Comparison of ENCODE assay signal across 20 mouse cellular contexts in the genomic region with DNA sequence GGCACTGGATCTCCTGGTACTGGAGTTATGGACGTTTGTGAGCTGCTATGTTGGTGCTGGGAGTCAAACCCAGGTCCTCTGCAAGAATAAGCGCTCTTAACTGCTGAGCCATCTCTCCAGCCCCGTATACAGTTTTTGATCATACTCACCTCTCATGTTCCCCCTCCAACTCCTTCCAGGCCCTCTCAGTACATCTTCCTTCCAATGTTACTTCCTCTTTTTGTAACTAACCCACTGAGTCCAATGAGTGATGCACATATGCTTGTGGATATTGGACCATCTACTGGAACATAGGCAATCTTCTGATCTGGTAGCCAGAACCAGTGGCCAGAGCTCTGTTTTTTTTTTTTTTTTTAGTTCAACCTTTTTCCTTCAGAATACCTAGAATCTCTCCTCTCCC. TPM values are rescaled to one million over a fixed set of nuclear protein-coding genes. Genes with fewer than 3 reads are reported as not detected.
DNase-seq lines count a peak whose midpoint lies in the region; ATAC-seq lines count a peak whose summit lies in the region.
"Had no signal": no experiment of that assay in that cellular context is flagged by ENCODE, and none has a peak within 500 bp of the region (broad histone marks: within the 10 kb centered on the region; RNA-seq: fewer than 3 reads in every experiment).

No protein-coding gene starts in this region.

- no peak overlapping the region for H3K4me3 ChIP-seq in midbrain, embryonic 10.5 days
- H3K4me3 ChIP-seq in forebrain, embryonic 16.5 days (replicated peaks; ENCODE audit: low read length): no peak overlapping the region
- H3K4me3 ChIP-seq: embryonic facial prominence, embryonic 10.5 days; embryonic facial prominence, embryonic 12.5 days; forebrain, embryonic 13.5 days; forebrain, embryonic 15.5 days had no signal

- ATAC-seq in granulocyte monocyte progenitor cell, adult 5-6 weeks (replicated peaks; ENCODE audit: poor library complexity, severe bottlenecking): peak; percentile 33
- no peak for ATAC-seq in forebrain, embryonic 16.5 days
- ATAC-seq: forebrain, embryonic 13.5 days; forebrain, embryonic 15.5 days had no signal

- no peak overlapping the region for H3K27ac ChIP-seq in midbrain, embryonic 10.5 days (replicated peaks)
- no peak overlapping the region for H3K27ac ChIP-seq in forebrain, embryonic 16.5 days (ENCODE audit: low read length)
- H3K27ac ChIP-seq: embryonic facial prominence, embryonic 10.5 days; embryonic facial prominence, embryonic 12.5 days; forebrain, embryonic 13.5 days; forebrain, embryonic 15.5 days had no signal

- H3K36me3 ChIP-seq in midbrain, embryonic 10.5 days: no peaks in the 10 kb centered on the region
- no peaks in the 10 kb centered on the region for H3K36me3 ChIP-seq in forebrain, embryonic 16.5 days (ENCODE audit: control insufficient read depth, insufficient read depth)
- H3K36me3 ChIP-seq: embryonic facial prominence, embryonic 10.5 days; embryonic facial prominence, embryonic 12.5 days; forebrain, embryonic 15.5 days had no signal

- peak; percentile 38 for DNase-seq in MEL-GATA-1-ER (ENCODE audit: extremely low read depth, low read depth)
- no peak for DNase-seq in left cerebral cortex, adult 8-10 months (ENCODE audit: low spot score in 2 of 2)
- DNase-seq in midbrain, embryonic 10.5 days (ENCODE audit: low spot score): no peak
- DNase-seq: adrenal gland, adult 2 months; adrenal gland, postnatal 10 days; adrenal gland, postnatal 25 days; cerebellum, adult 11 months; cerebellum, adult 18-20 months; cerebellum, adult 8-10 months; cerebellum, adult 9-11 months; cerebellum, postnatal 14 days; cerebellum, postnatal 36 days had no signal

- no peaks in the 10 kb centered on the region for H3K9me3 ChIP-seq in midbrain, embryonic 10.5 days (replicated peaks)
- no peaks in the 10 kb centered on the region for H3K9me3 ChIP-seq in forebrain, embryonic 16.5 days (ENCODE audit: control insufficient read depth, low read length)
- H3K9me3 ChIP-seq: embryonic facial prominence, embryonic 10.5 days; embryonic facial prominence, embryonic 12.5 days; forebrain, embryonic 13.5 days; forebrain, embryonic 15.5 days had no signal

- WGBS in midbrain, embryonic 10.5 days: 86% methylated on average over 3 of the region's 3 CpGs
- WGBS in forebrain, embryonic 16.5 days: 85% methylated on average over 3 of the region's 3 CpGs

- H3K4me1 ChIP-seq in midbrain, embryonic 10.5 days: no peaks in the 10 kb centered on the region
- H3K4me1 ChIP-seq in forebrain, embryonic 16.5 days (replicated peaks; ENCODE audit: control insufficient read depth, insufficient read depth, low read length): no peaks in the 10 kb centered on the region
- H3K4me1 ChIP-seq: embryonic facial prominence, embryonic 10.5 days; embryonic facial prominence, embryonic 12.5 days; forebrain, embryonic 13.5 days; forebrain, embryonic 15.5 days had no signal

- H3K27me3 ChIP-seq in midbrain, embryonic 10.5 days (ENCODE audit: low read depth, poor library complexity, severe bottlenecking): no peaks in the 10 kb centered on the region
- H3K27me3 ChIP-seq in forebrain, embryonic 16.5 days (replicated peaks; ENCODE audit: control insufficient read depth, insufficient read depth, low read length): no peaks in the 10 kb centered on the region
- H3K27me3 ChIP-seq: embryonic facial prominence, embryonic 12.5 days; forebrain, embryonic 13.5 days; forebrain, embryonic 15.5 days had no signal

- H3K9ac ChIP-seq in forebrain, embryonic 16.5 days (replicated peaks; ENCODE audit: low read depth, low read length): no peak overlapping the region
- H3K9ac ChIP-seq: embryonic facial prominence, embryonic 12.5 days; forebrain, embryonic 13.5 days; forebrain, embryonic 15.5 days had no signal

- H3K4me2 ChIP-seq in forebrain, embryonic 16.5 days (ENCODE audit: low read length): no peak overlapping the region
- H3K4me2 ChIP-seq: embryonic facial prominence, embryonic 12.5 days; forebrain, embryonic 13.5 days; forebrain, embryonic 15.5 days had no signal

RNA-seq across cellular contexts. Expression of gene Capns2, which starts 14.9 kb away (rescaled TPM):
- 4.2 TPM in 1 of 2 replicates, not detected in the other for total RNA-seq in granulocyte monocyte progenitor cell, adult 5-6 weeks (2014; fragmentation: Nextera tagmentation)
- total RNA-seq in granulocyte monocyte progenitor cell, adult 5-6 weeks (2017): 0.98 and 1.7 TPM in 2 replicates
- 1 to 10 TPM in 2 of 4 experiments, under 1 TPM in 1, not detected in 1; 0.49 to 1.6 (median 1.0) TPM for total RNA-seq in left cerebral cortex, adult 8-10 months (2022)
- 0.23 and 0.26 TPM in 2 replicates for polyA plus RNA-seq in midbrain, embryonic 10.5 days (2016; fragmentation: Nextera tagmentation; extraction: Ambion mirVana)
- polyA plus RNA-seq in forebrain, embryonic 16.5 days (2015; fragmentation: Nextera tagmentation; extraction: Ambion mirVana): 0.25 TPM in 1 of 2 replicates, not detected in the other
- total RNA-seq: adrenal gland, postnatal 25 days had no signal
- polyA plus RNA-seq: adrenal gland, adult 2 months; C2C12; embryonic facial prominence, embryonic 10.5 days; forebrain, embryonic 11.5 days; forebrain, embryonic 13.5 days had no signal

RNA-seq across cellular contexts. Expression of gene Slc6a2, which starts 43.8 kb away (rescaled TPM):
- not detected in 2 replicates for total RNA-seq in granulocyte monocyte progenitor cell, adult 5-6 weeks (2014; fragmentation: Nextera tagmentation)
- not detected in 2 replicates for total RNA-seq in granulocyte monocyte progenitor cell, adult 5-6 weeks (2017)
- under 1 TPM; 0.11 to 0.27 (median 0.20) TPM for total RNA-seq in left cerebral cortex, adult 8-10 months (2022)
- not detected in 2 replicates for polyA plus RNA-seq in midbrain, embryonic 10.5 days (2016; fragmentation: Nextera tagmentation; extraction: Ambion mirVana)
- not detected in 2 replicates for polyA plus RNA-seq in forebrain, embryonic 16.5 days (2015; fragmentation: Nextera tagmentation; extraction: Ambion mirVana)
- polyA plus RNA-seq: C2C12; forebrain, embryonic 11.5 days; forebrain, embryonic 13.5 days had no signal
